Mouse (Mus musculus): ENCODE data around the gene Cox4i2.

- TF ChIP-seq POLR2A (IDR thresholded peaks at IDR 0.05; ENCODE audit: borderline replicate concordance, low read depth, low read length): no peak
- no peak for TF ChIP-seq CTCF (IDR thresholded peaks at IDR 0.05; ENCODE audit: low read depth, low read length)
Observed at GRCm38 (mm10) chr2:152797589-152797988, 43.6 kb downstream of the Cox4i2 start.

Data from bone marrow macrophage, adult 2 months (primary cell).